Mouse (Mus musculus) CH12.LX (cell line): Measurements from ENCODE around the gene A030005L19Rik.
"Not testable (repeated sequence)": the region's sequence is repeated elsewhere in the genome, so short reads cannot be mapped to it uniquely, and the experiment has no call there.

Experiments
- CHD2 ChIP-seq: IDR thresholded peaks from 2 replicates; pipeline ENCODE4 v1.6.1; 2011; ENCODE audit warnings: low read length, improper control_type of control experiment
- CTCF ChIP-seq, 2 experiments: IDR thresholded peaks in 1 of 2; conservative IDR thresholded peaks in 1 of 2; 2 replicates each; pipeline ENCODE4 v1.5.1; 2011 to 2012; ENCODE audit warnings: low read depth in 2 of 2, low read length in 2 of 2, improper control_type of control experiment in 1 of 2, inconsistent platforms in 1 of 2, mild to moderate bottlenecking in 1 of 2, moderate library complexity in 1 of 2
- GABPA ChIP-seq: IDR thresholded peaks from 2 replicates; pipeline ENCODE4 v1.6.1; 2012; ENCODE audit warnings: low read depth, low read length, improper control_type of control experiment, inconsistent platforms; ENCODE audit not compliant: insufficient replicate concordance
- ZC3H11A ChIP-seq: IDR thresholded peaks from 2 replicates; pipeline ENCODE4 v1.6.1; 2012; ENCODE audit warnings: low read depth, mild to moderate bottlenecking, inconsistent platforms, low read length, improper control_type of control experiment

DNA sequence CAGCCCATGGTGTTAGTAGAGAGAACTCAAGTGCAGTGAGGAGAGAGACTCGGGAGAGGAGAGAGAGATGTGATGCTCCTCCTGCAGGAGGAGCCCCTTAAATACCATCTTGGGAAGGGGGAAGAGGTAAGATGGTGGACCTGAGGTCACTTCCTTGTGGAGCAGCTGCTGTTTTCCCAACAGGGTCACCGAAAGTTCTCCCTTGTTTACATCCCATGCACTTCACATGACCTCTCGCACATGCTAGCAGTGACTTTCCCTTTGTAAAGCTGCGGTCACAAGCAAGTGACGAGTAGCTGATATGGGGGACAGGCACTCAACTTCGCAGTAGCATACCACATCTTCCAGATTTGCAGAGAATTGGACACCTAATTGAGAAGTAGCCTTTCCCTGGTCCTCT, 18.2 kb downstream of the A030005L19Rik start, which contains the start of gene Gm6217:
- not testable (repeated sequence) for TF ChIP-seq CHD2; CTCF (conservative IDR thresholded peaks at IDR 0.05 in 1 of 2, IDR thresholded peaks at IDR 0.05 in 1 of 2; ENCODE audit: low read depth in 2 of 2, low read length in 2 of 2); ZC3H11A; GABPA
